Mouse (Mus musculus): ENCODE measurements around the gene Fkbp1a.

The Fkbp1a gene

DNA sequence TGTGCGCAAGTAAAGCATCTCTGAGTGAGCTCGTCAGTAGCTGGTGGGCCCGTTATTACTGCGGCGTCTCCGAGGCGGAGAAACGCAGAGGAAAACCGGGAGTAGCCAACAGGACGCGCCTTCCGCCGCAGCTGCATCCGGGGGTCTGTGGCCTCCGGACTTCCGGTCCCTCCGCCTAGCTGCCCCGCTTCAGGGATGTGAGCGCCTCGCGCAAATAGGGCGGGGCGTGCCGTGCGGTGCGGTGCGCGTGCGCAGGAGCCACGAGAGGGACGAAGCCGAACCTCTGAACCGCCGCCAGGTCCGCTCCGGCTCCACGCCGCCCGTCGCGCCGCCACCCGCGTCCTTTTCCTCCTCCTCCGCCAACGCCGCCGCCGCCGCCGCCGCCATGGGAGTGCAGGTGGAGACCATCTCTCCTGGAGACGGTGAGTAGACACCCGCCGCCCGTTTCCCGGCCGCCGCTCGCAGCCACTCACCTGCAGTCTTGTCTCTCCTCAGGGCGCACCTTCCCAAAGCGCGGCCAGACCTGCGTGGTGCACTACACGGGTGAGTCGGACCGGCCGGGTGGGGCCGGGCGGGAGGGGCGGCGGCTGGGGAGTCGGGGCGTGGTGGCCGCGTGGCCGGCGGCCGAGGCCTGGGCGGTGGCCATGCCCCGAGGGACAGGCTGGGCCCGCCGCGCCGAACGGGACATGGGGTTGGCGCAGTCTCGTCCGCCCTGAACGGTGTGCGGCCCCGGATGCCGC lies at the start of gene Fkbp1a:
Fkbp1a (plus strand) TSS at position 161 of the 740 bp plus-strand sequence.
- peak; percentile 94 to 95 for DNase-seq (ENCODE audit: low spot score in 2 of 2)

DNA sequence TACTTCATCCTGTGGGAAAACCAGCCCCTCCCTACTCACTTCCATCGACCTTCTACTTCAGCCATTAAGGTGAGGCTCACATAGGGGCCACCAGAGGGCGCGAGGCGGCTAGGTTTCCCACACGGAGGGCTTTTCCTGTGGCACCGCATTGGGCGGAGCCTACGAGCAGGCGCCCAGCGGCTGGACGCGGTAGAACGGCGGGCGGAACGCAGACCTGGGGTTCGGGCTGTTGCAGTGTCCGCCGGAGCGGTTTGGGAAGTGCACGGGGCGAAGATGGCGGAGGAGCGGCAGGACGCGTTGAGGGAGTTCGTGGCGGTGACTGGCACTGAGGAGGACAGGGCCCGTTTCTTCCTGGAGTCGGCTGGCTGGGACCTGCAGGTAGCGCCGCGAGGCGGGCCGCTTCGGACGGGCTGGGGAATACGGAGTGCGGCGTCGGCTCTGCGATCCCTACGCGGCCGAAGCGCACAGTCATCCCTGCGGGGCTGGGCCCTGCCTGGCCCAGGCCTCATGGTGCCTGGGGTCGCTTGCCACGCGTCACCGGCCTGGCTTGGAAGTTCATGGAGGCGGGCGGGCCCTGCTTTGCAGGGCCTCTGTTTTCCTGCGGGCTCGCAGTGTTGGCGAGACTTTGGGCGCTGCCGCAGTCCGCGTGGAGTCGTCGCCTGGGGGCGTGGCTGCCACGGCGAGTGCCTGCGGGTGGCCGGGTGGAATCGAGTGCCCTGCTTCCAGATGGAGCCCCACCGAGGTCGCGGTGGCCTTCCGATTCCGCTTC lies 48.1 kb upstream of the Fkbp1a start, which contains the start of gene Nsfl1c:
Nsfl1c (plus strand) TSS at position 148 of the 769 bp plus-strand sequence.
- peak; percentile 92 to 97 for DNase-seq (ENCODE audit: low spot score in 2 of 2)

DNA sequence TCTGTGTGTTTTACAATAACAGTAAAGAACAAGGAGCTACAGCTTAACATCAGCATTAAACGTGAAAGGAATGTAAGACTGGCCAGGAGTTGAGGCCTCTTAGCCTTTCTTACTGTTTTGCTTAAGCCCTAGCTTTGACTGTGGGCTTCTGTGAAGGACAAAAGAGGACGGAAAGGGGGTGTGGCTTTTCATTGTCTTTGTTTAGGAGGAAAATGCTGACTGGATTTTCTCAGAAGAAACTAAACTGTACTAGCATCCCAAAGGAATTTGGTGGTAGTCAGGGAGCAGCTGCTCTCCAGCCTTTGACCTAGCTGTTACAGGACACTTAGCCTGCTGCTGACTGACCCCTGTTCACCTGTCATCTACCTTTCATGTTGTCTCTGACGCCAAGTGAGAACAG lies 43.9 kb upstream of the Fkbp1a start:
- no peak for DNase-seq (ENCODE audit: low spot score in 2 of 2)

GRCm38 (mm10) chr2:151500442-151501007 lies 41.8 kb upstream of the Fkbp1a start:
- DNase-seq (ENCODE audit: low spot score in 2 of 2) = no peak

DNA sequence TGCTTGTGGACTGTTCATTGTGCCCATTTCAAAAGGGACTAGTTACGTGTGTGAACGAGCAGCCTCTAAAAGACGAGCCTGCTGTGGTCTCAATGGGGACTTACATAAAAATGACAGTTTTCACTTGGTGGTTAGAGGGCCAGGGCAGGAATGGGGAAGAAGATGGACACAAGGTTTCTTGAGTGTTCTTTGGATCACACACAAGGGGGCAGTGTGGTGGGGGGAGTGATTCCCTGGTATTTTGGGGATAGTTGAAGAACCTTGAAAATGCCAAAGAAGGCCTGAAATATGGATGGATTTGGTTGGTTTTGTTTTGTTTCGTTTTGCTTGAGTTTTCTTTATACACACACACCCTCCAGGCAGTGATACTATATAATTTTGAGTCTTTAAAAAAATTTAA lies 38.1 kb upstream of the Fkbp1a start:
- no peak for DNase-seq (ENCODE audit: low spot score in 2 of 2)

DNA sequence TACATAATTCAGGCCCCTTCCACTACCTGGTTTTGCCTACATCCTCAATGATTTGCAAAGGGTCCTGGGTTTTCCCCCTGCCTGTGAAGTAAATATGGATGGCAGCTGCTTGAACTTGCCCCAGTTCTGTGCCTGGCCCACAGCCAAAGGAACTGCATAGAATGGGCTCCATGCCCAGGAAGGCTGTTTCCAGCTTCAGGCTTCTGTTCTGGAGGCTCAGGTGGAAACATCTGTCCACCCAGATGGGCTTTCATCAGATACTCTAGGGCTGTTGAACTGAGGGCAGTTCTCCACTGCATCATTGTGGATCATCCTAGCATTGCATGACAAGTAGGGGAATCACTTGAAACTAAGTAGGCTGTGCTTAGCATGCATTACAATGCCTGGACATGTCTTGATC lies 30.1 kb upstream of the Fkbp1a start:
- DNase-seq (ENCODE audit: low spot score in 2 of 2) = no peak

DNA sequence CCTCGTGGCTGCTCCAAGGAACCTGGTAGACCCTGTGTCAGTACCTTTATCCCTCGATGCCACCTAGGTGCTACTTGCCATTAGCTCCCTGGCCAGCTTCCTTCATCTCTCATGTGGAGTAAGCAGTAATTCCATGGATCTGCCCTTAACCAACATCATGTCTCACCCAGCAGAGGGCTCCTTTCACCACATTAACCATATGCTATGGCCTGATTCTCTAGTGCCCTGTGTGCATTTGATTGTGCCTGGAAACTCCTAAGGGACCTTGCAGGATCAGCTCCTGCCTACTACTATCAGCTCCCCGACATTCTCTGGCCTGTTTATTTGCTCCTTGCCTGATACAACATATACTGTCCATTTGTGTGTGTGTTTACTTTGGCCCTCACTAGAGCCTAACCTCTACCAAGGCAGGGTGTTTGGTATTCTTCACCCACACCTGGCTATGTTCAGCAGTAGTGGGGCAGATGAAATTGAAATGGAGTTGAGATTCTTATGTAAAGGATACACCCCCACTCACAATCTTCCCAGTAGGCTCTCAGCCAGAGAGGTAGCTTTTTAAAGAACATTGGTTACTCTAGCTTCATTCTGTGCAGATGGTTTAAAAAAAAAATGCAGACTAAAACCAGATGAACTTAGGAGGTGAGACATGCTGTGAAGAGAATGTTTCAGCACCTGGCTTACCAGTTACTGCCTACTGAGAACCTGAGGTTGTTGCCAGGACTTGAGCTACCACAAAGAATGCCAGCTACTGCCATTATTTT lies 28.6 kb upstream of the Fkbp1a start:
- DNase-seq (ENCODE audit: low spot score in 2 of 2) = no peak

DNA sequence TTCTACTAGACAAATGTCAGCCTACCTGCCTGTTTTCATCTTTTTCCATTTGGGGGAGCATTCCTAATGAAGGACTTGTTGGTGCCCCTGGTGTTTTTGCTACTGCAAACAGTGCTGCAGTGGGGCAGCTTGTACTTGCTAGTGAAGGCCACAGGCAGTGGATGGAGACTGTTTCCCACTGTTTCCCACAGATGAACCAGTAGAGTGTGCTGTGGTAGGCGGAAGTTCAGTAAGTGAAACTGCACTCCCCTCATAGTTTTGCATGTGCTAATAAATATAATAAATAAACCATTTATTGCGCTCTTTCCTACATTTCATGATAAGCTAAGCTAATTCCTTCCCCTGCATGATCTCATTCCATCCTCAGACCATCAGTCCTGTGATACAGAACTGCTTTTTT lies 23.3 kb upstream of the Fkbp1a start:
- no peak for DNase-seq (ENCODE audit: low spot score in 2 of 2)

DNA sequence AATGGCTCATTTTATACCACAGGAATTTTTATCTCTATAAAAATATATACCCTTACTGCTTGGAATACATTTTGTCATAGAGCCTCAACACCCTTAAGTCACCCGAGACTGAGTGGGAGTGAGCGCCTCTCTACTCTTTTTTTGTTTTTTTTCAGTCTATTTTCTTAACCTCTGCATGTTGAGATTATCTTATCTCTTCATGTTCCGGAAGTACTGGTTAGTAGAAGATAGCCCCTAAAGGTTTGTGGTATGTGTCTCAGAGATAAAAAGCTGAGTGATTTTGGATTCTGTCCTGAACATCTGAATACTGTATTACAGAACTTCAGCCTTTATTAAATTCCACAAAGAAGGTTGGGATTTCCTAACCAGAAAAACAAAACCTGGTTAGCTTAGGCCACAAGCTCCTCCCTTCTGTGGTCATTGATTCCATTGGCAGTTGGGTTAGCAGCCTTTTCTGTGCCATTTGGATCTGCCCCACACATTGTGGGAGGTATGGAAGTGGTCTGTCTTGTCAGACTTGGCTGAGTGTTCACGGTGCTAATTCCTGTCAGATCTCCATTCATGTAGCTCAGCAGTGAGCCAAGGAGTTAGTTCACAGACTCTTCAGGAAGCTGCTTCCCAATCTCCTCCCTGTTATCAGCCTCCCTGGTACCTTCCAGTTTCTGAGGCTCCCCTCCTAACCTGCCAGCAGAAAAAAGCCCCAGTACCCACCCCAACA lies 17.8 kb upstream of the Fkbp1a start:
- DNase-seq (ENCODE audit: low spot score in 2 of 2) = no peak

GRCm38 (mm10) chr2:151525520-151525919 lies 16.8 kb upstream of the Fkbp1a start:
- no peak for DNase-seq (ENCODE audit: low spot score in 2 of 2)

GRCm38 (mm10) chr2:151528066-151528465 lies 14.2 kb upstream of the Fkbp1a start:
- DNase-seq (ENCODE audit: low spot score in 2 of 2) = no peak

DNA sequence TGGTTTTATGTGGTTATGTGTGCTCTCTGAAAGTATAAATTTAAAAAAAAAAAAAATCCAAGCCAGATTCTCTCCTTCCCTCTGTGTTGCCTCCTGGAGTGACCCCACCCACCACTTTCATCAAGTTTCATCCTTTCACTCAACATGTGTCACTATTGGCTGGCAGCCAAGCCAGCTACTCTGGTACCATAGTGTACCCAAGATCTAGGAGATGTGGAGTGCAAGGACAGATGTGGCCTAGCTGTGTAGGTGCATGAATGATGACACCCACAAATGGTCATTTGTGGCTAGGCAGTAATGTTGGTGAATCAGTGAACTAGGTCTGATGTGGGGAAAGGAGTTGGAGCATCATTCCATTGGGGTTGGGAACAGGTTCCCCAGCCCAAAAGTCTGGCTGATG lies 13.1 kb upstream of the Fkbp1a start:
- DNase-seq (ENCODE audit: low spot score in 2 of 2) = no peak

DNA sequence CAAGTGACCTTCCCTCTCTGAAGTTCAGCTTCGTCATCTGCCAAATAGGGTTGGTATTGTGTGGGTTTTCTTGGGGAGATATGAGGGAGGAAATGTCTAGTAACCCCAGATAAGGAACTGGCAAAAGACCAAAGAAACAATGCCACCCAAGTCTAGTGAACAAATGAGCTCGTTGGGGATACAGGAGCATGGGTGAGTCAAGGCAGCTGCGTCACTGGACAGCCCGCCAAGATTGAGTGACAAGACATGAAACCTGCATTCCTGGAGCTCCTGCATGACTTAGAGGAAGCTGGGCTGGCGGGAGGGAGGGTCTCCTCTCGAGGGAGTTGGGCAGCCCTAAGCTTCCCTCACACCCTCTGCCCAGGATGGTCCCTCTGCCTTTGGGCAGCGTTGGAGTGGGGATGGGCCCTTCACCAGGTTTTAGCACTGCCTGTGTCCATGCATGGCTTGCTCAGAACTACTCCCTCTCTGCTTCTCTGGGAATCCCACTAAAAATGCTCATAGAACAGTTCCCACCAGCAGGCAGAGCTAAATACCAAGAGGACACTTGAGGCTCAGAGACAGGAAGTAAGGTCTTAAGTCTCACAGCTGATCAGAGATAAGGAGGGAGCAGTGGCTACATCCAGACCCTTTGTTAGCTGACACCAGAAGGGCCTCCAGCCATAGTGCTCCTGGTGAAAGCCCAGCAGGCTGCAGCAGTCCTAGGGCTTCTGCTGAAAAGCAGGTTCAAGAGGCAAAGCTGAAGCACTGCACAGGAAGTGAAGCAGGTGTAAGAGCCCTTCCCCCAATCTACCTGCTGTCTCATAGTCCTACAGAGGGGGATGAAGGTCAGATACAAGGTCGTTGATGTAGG lies 11.7 kb upstream of the Fkbp1a start:
- DNase-seq (ENCODE audit: low spot score in 2 of 2) = no peak

GRCm38 (mm10) chr2:151533632-151534031 lies 8.7 kb upstream of the Fkbp1a start:
- DNase-seq (ENCODE audit: low spot score in 2 of 2) = no peak

DNA sequence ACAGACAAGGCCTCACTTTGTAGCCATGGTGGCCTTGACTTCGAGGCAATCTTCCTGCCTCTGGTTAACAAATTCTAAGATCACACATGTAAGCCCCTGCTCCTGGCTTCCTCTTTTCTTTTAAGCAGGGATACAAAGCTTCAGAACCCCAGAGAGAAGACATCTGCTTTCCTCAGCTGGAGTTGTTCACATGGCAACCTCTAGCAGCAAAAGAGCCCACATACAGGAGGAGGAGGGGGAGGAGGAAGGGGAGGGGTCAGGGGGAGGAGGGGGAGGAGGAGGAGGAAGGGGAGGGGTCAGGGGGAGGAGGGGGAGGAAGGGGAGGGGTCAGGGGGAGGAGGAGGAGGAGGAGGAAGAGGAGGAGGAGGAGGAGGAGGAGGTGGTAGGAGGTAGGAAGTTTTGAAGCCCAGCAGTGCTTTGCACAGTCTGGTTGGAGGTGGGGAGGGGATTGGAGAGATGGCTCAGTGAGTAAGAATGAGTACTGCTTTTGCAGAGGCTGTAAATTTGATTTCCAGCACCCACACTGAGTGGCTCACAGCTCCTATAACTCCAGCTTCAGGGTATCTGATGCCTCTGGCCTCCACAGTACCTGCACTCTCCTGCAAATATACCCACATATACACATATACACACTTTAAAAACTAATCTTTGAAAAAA lies 6.2 kb upstream of the Fkbp1a start:
- DNase-seq (ENCODE audit: low spot score in 2 of 2) = no peak

- DNase-seq (ENCODE audit: low spot score in 2 of 2) = peak; percentile 51 to 79
Measured at GRCm38 (mm10) chr2:151536618-151536974, 5.7 kb upstream of the Fkbp1a start.

DNA sequence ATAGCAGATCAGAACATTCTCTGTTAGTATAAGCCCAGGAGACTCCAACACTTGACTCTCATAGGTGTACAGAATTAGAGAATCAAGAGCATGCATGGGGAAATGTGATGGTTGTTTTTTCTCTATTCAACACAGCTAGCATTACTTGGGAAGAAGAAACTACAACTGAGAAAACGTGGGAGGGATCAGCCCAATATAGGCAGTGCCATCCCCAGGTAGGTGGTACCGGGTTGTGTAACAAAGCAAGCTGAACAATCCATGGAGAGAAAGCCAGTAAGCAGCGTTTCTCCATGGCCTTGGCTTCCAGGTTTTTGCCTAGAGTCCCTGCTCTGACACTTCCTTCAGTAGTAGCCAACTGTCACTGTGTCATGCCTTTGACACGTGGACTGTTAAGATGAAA lies 3.6 kb upstream of the Fkbp1a start:
- no peak for DNase-seq (ENCODE audit: low spot score in 2 of 2)

DNA sequence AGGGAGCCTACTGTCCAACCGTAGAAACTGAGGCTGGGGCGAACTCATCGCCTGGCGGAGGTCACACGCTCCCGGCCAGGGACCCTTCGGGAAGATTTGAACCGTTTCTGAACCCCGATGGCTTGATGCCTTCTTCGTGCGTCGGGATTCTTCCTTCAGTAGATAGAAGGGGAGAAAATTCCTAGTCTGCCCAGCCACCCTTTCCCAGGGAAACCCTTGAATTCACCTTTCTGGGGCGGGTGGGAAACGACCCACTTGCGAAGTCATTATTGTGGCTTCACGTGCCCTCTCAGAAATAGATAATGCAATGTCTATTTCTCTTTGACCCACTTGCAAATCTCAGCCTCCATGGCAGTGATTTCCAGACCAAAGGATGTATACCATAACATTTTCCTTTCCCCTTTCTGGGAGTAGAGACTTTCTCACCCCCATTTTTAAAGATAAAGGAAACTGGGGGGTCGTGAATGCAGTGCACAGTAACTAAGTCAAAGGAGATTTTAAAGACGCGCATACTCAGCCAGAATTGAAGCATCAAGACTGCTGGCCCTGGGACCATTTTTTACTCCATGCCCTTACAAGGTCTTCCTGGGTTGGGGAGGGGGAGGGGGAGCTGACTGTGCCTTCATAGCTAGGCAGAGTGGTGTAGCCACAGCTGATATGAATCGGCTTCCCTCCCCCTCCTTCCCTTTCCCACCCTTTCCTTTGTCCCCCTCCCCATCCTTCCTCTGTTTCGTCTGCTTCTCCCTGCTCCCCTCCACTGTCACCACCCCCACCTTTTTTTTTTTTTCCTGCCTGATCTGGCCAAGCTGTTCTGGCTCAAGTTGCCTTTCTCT lies 996 bp downstream of the Fkbp1a start:
- DNase-seq (ENCODE audit: low spot score in 2 of 2) = no peak

- DNase-seq (ENCODE audit: low spot score in 2 of 2) = no peak
Measured at GRCm38 (mm10) chr2:151544673-151545072, 2.4 kb downstream of the Fkbp1a start.

All from urinary bladder, adult 18-20 months (tissue).